Mouse (Mus musculus): ENCODE results near the gene Coq5.
"Not testable (repeated sequence)": the region's sequence is repeated elsewhere in the genome, so short reads cannot be mapped to it uniquely, and the experiment has no call there.

The Coq5 gene

DNA sequence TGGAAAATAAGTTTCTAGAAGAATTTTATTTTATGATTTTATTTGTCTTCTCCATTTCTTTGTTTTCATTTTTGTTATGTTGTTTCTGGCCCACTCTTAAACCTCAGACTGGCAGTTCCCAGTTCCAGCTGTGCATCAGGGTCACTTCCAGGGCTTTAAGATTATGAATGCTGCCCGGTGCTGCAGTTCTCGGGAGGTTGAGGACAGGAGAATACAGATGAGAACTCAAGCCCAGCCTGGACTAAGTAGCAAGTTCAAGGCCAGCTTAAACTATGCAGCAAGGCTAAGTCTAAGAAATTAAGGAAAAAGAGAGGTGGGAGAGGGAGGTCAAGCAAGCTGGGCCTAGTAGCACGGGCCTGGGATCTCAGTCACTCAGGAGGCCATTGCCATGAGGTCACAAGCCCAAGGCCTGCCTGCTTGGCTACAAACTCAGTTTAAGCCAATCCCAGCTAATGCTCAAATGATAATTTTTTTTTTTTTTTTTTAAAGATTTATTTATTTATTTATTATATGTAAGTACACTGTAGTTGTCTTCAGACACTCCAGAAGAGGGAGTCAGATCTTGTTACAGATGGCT is 11.9 kb upstream of the Coq5 start:
- DNase-seq: no peak

DNA sequence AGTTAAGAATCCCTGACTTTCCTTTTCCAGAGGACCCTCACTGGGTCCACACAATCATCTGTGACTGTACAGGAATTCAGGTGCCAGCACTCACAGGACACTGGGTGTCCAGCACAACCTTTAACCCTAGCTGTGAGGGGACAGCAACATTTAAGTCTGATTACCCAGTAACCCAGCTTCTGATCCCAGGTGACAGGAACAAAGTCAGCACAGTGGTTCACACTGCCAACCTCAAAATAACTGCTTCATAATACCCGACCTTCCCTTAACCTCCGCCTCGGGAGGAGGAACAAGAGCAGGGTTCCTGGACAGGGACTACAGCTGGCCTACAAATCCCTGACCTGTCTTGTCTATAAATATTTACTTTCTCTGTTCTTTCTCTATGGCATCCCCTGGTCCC is 11.2 kb upstream of the Coq5 start:
- no peak for DNase-seq

DNA sequence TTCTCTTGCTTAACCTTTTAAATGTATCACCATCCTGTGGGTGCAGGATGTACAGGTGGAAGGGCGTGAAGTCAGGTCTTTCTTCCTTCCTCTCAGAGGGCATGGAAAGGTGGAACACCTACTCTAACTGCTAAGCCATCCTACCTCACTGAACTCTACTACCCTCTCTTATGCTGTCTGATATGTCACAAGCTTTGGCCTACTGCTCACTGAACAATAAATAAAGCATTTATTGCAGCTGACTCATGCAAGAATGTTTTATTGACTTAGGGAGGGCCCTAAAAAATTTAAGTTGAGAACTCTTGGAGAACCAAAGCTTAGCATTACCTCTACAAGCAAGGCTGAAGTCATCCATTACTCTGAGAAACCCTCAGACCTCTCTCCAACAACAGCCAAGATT is 9.5 kb upstream of the Coq5 start:
- DNase-seq: no peak

DNA sequence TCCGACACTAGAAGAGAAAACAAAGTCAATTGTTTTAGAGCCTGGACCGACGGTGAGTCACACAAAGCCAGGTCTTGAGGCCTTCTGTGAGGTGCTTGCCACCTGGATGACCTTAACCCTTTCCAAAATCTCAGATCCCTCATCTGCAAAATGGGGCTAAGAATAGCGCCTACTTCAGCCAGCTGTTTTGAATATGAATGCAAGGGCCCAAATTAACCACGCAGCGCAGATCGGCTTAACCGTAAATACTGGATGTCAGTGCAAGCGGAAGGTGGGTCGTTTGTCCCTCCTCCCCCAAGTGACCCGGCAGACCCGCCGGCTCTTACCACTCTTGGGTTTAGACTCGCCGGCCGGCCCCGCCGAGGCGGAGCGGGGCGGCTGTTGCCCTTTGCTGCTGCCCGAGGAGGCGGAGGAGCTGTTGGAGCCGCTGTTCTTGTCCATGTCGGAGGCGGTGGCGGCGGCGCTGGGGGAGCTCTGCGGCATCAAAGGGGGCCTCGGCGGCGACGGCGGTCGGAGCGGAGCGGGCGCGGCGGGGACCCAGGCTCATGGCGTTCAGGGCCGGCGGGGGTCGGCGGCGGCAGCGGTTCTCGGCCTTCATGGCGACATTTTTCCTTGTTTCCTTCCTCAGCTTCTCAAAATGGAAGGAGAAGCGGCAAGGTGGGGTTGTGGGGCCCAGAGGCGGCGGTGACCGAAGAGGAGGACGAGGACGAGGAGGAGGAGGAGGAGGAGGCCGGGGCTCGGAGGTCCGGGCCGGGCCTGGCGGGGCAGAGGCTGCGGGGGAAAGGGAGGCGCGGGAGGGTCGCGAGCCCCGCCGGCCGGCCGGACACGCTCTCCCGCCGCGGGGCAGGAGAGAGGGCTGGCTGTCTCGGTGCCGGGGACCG is 7.3 kb upstream of the Coq5 start:
- peak; percentile 55 to 65 for DNase-seq

DNA sequence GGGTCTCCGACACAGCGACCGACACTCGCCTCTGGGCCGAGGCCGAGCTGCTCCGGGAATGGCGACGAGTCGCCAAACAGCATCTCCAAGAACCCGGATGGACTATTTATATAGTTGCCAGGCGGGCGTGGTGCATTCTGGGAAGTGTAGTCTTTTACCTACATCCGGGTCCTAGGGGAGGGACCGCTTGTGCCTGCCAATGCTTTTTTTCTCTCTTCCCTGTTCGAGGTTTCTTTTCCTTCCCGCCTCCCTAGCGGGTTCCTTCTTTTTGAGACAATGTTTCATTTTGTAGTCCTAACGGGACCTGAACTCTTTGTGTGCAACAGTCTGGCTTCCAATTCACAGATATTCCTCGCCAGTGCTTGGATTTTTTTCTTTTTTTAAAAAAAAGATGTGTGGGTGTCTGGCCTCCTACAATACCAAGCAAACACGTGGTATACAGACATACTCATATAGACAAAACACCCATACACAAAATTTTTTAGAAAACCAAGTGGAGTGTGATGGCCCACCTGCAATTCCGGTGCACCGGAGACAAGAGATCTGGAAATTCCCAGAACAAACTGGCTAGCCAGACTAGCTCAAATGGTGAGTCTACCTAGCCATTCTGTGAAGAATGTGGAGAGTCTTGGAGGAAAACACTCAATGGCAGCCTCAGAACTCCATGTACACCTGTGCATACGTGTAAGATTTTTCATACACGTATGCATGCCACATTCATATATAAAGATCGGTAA is 6.5 kb upstream of the Coq5 start, which contains the start of gene Rnf10:
Rnf10 (minus strand) TSS at position 87 of the 737 bp plus-strand sequence.
- peak; percentile 96 to 98 for DNase-seq

DNA sequence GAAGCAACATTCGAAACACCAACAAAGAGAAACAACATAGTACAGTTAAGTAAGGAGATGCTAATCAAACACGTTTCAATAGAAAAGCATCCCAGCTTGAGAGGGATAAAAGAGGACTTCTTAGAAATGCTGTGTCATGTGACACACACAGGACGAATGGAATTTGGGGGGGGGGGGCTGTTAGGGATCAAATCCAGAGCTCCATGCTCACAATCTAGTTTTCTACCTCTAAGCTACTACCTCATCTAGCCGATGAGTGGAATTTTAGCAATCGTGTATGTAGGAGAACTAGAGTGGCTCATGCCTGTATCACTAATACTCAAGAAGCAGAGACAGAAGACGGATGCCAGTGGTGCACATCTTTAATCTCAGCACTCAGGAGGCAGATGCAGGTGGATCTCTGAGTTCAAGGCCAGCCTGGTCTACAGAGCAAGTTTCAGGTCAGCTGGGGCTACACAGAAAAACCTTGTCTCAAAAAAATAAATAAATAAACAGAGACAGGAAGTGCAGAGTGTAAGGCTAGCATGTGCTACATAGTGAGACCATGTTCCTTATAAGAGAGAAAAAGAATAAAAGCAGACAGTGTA is 5.8 kb upstream of the Coq5 start:
- DNase-seq: no peak

DNA sequence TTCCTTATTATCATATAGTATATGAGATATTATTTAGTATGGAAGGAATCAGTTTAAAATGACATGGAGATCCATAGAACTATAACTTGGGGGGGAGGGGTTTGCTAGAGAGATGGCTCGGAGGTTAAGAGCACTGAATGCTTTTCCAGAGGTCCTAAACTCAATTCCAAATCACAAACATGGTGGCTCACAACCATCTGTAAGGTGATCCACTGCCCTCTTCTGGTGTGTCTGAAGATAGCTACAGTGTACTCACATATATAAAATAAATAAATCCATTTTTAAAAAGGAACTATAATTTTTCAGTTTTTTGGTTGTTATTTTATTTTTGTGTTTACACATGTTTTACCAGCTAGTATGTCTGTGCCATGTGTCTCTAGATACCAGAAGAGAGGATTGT is 5.1 kb upstream of the Coq5 start:
- DNase-seq: no peak

DNA sequence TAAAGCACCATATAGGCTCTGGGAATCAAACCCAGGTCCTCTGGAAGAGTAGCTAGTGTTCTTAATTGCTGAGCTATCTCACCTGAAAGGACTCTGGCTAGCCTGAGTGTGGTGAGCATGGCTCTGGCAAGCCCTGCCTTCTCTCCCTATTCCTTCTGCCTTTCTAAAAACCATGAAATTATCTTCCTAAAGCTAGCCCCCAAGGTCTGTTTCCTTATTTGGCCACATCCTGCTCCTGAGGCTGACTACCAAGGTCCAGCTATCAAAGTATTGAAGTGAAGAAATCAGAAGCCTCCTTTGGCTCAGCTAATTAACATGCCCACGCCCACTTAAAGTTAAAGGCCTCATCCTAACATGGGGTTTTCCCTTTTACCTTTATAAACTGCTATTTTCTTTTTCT is 4.7 kb upstream of the Coq5 start:
- no peak for DNase-seq

DNA sequence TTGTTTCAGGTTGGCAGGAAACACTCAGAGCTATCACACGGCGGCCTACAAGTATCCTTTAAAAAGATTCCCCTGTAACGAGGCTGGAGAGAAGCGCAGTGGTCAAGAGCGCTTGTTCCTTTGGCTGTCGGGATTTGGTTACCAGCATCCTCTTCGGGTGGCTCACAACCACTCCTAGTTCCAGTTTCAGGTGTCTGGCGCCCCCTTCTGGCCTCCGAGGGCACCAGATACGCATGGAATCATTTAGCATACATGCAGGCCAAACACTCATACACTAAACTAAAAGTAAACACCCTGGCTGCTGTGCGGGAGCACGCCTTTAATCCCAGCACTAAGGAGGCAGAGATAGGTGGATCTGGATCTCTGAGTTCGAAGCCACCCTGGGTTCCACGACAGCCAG is 3.5 kb upstream of the Coq5 start:
- DNase-seq: peak; percentile 37 to 42

DNA sequence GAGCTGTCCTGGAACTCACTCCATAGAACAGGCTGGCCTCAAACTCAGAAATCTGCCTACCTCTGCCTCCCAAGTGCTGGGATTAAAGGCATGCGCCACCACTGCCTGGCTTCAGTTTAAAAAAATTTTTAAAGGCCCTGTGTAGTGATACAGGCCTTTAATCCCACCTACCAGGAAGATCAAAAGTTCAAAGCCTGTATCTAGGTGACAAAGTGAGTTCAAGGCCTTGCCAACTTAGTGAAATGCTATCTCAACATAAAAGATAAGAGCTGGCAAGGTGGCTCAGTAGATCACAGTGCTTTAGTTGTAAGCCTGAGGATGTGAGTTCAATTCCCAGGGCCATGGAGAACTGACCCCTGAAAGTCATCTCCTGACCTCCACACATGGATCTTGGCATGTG is 1.4 kb upstream of the Coq5 start:
- DNase-seq: no peak

DNA sequence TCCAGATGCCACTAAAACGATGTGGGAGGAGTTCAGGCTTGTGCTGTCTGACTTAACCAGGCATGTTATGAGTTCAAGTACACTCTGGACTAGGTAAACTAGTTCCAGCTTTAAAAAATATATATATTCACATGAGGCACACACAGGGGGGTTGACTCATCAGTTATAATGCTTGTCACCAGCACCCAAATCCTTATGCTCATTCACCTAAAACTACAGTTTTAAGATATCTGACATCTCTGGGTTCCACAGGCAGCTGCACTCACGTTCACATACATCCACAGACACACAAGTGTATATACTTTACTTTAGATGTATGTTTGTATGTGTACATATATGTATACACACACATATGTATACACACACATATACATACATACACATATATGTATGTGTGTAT is 681 bp upstream of the Coq5 start:
- DNase-seq: no peak

DNA sequence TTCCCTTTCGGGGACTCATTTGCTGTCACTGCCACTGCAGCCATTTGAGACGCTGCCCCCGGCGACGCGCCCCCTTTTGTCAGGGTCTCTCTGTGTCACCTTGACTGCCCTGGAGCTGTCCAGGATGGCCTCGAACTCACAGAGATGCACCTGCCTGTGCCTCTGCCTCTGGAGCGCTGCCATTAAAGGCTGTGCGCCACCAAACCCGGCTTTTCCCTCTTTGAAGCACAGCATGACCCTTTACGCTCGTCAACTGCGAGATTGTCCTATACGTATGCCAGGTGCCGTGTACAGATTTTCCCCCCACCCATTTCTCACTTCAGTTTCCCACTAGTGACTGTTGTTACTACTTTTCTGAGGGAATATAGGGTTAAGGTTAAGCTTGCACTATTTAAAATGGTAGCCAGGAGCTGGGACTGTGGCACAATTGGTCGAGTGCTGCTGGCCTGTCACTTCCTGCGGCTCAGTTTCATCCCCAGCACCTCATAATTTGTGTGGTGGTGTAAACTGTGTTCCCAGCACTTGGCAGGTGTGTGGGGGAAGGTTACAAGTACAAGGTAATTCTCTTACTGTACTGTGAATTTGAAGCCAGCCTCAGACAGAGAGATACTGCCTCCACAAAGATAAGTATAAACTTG is 703 bp downstream of the Coq5 start:
- peak in 1 of 2 experiments; percentile 58 for DNase-seq

DNA sequence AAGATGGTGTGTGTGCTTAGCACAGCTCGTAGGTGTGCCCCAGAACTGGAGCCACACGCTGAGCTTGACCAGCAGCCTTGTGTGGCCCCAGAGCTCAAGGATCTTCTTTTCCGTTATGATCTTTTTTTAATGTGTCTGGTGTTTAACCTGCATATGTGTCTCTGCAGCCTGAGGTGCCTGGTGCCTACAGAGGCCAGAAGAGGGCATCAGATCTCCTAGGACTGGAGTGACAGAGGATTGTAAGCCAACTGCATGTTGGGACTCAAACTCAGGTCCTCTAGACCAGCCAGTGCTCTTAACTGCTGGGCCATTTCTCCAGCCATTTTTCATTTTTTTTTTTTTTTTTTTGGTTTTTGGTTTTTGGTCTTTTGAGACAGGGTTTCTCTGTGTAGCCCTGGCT is 5.3 kb downstream of the Coq5 start:
- peak; percentile 25 to 27 for DNase-seq

DNA sequence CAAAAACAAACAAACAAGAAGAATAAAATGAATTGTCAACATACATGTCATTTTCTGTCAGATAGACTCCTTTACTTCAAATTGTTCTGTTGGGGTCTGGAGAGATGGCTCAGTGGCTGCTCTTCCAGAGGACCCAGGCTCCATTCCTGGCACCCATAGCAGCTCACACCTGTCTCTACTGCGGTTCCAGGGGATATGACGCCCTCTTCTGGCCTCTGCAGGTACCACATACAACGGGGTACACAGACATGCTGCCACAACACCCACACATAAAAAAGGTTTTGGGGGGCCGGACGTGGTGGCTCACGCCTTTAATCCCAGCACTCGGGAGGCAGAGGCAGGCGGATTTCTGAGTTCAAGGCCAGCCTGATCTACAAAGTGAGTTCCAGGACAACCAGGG is 14.7 kb downstream of the Coq5 start:
- peak in 1 of 2 experiments; percentile 22 for DNase-seq

DNA sequence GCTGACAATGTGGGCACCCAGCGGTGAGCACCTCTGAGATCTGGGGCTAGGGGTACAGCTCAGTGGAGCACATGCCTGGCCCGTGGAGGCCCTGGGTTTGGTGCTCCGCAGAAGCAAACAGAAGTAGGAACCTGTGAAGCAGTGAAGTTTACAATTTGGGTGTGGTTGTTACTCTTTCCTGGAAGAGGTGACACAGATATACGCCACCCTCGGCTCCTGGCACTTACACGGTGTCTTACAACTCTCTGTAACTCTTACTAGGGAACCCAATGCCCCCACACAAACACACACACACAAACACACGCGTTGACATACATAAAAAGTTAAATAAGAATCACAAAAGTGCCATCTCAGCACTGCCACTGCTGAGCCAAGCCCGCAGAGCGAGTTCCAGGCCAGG is 16.9 kb downstream of the Coq5 start:
- DNase-seq: no peak

DNA sequence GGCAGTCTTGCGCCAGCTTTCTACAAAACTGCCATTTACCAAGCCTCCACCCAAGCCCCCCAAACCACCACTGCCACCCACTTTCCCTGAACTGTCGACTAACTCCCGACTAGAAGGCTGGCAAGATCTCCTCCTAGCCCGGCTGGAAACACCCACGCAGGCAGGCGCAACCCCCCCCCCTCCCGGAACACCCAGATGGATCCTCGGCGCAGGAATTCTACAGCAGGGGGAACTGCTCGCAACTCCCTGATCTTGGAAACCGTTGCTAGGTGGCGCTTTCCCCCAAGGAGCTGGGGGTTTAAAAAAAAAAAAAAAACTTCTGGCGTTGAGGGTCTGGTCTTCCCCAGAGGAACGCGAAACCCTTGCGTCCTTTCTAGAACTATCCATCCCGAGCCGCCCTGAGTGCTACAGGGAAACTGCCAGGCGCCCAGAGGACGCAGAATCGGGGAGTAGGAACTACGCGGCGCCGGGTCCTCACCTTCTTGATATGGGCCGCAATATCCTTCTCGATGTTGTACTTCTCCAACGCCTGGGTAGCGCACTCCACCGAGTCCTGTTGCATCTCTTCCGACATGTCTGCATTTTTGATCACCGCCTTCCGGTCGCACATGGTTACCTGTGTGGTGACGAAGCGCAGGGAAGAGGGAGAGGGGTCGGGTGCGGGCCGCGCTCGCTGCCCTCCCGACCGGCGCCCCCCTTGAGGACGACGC is 20.7 kb downstream of the Coq5 start:
- no peak for DNase-seq

DNA sequence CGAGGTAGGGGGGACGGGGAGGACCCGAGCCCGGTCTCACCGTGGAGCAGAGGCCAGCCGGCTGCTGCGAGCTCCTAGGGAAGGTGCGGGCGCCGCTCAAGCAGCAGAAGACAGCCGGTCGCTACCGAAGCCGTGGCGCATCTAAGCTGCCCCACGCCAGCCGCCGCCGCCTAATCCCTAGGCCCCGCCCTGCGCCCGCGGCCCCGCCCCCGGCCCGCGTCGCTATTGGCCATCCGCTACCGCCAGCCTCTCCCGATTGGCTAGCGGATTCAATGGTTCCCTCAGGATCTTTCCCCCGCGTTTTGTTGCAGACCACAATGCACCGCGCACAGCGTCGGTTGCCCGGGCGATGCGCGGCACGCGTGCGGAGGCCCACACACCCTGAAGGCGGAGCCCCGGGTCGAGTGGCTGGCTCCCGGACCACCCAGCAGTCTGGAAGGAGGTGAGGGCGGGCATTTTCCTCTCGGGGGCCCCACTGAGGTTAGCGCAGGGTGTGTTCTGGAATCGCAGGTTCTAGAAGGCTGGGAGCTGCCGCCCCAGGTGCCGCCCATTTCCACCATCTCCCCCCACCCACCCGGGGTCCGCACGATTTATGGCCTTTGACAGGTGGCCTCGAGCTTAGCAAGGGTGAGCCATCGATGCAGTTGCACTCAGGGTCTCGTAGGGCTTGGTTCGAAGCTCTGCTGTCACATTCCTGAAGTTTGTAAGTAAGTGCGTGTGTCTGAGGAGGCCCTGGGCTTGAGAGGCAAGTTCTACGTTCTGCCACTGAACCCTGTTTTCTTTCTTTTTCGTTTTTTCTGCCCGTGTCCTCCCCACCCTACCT is 21.5 kb downstream of the Coq5 start, which contains the start of gene Dynll1:
Dynll1 (minus strand) TSS at position 208 of the 823 bp plus-strand sequence.
- peak; percentile 99 to 100 for DNase-seq

DNA sequence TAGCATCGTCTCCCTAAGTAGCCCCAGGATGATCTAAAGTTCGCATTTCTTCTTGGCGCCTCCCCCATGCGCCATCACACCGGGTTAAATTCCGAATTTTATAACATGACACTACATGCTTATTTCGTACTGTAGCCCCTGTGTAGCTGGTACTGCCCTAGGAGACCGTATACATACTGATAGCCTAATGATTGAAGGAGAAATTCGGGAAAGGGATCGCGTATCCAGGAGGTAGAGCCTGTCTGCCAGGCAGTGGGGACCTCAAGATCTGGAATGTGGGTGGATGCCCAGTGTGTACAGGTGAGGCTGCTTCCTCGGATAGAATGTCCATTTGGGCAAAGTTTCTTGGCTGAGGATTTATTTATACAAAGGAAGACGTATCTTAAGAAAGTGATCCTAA is 22.1 kb downstream of the Coq5 start:
- peak in 1 of 2 experiments; percentile 16 for DNase-seq

DNA sequence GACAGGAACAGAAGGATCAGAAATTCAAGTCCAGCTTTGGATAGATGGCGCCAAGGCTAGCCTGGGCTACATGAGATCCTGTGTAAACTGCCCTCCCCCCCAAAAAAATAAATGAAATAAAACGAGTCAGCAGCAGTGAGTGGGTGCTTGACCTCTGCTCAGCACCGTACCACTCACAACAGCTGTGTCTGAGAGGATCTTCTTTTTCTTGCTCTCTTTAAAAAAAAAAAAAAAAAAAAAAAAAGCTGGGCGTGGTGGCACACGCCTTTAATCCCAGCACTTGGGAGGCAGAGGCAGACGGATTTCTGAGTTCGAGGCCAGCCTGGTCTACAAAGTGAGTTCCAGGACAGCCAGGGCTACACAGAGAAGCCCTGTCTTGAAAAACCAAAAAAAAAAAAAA is 22.7 kb downstream of the Coq5 start:
- DNase-seq: not testable (repeated sequence)

DNA sequence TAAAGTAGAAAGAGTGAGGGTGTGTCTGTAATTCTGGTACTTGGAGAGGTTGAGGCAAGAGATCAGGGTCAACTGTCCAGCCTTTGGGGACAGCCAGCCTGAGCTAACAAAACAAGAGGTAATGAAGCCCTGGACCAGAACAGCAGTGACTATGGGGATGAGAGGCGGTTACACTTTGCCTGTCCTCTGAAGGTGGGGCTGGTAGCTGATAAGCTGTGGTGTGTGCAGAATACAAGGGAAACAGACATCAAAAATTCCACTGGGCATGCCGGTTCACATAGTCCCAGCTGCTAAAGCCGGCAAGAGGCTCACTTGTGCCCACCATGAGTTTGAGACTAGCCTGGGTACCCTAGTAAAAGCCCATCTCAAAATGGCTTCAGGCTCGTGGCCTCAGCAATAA is 32.9 kb downstream of the Coq5 start:
- no peak for DNase-seq

Data from thymus, postnatal 36 days (tissue).